Mouse (Mus musculus): Measurements from ENCODE around the gene B4galnt4.
"Not testable (repeated sequence)": the region's sequence is repeated elsewhere in the genome, so short reads cannot be mapped to it uniquely, and the experiment has no call there.

The B4galnt4 gene

DNA sequence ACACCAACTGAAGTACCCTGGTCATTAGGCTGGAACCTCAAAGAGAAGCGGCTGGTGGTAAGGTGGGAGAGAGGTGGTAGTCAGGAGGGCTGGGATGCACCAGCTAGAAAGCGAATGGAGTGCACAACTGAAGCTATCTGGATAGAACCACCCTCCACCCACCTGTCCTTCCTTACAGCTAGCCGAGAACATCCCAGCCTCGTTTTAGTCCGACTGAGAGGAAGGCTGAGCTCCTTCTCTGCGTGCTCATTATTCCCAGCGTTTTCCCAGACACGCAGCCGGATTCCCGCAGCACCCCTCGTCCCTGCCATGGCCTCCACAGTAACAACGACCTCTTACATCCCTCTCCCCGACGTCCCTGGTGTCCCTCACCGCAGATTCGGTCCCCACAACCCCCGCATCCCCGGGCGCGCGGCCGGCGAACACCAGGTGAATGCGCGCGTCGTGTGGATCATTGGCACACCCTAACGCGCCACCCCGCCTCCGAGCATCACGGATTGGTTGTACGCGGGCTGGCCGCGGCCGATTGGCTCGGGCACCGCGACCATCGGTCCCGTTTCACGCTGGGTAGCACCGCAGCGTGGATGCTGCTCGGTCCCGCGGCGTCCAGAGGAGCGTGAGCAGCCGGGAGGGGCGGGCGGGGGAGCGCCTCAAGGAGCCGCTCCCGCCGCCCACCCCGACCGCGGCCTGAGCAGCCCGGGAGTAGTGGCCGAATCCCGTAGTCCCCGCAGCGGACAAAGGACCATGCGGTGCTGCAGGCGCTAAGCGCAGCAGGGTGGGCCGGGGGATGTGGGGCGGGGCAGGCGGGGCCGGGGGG lies at the start of gene B4galnt4:
Gene B4galnt4, plus strand, starts transcription at position 679 of the 817 bp plus-strand sequence.
- peak in 1 of 2 experiments; percentile 29 for DNase-seq

DNA sequence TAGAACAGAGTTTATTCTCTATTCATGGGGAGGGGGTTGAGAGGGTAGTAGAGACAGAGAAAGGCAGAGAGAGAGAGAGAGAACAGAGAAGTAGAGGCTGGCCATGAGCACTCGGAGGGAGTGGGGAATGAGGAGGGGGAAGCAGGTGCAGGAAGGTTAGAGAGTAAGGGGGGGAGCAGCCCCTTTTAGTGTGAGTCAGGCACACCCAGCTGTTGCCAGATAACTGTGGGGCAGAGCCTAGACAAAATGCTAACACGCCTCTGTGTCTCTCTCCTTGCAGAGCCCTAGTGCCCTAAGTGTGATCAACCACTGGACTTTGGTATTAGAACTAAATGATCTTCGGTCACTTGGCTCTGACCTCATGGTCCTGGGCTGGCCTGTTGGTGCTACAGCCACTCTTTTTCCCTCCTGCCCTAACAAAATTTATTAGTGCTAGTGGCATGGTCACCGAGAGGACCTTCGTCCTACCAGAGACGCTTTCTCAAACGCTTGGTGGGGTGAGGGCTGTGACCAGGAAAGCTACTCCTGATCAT lies 49.6 kb upstream of the B4galnt4 start:
- no peak for DNase-seq

GRCm38 (mm10) chr7:141016707-141017697 lies 43.9 kb upstream of the B4galnt4 start:
- no peak for DNase-seq

GRCm38 (mm10) chr7:141017824-141018223 lies 43.1 kb upstream of the B4galnt4 start, which contains the start of gene Ifitm6:
Gene Ifitm6 (minus strand): TSS chr7:141017924.
- not testable (repeated sequence) for DNase-seq

DNA sequence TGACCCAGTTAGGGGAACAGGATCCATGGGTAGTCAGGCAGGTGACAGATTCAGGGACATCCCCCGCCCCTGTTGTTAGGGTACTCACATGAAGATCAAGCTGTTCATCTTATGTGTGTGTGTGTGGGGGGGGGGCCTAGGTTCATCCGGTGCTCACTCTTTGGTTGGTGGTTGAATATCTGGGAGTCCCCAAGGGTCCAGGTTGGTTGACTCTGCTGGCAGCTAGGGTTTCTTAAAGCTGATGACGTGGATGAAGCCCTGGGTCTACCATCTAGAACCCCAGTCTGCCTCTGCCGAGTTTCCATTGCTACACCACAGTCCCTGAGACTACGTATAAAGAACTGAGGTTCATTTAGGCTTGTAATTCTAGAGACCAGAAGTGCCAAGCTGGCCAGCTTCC lies 41.9 kb upstream of the B4galnt4 start:
- no peak for DNase-seq

GRCm38 (mm10) chr7:141021489-141022449 lies 39.1 kb upstream of the B4galnt4 start:
- DNase-seq = no peak

- no peak for DNase-seq
These were observed 35.8 kb upstream of the B4galnt4 start for GRCm38 (mm10) chr7:141024865-141025838.

DNA sequence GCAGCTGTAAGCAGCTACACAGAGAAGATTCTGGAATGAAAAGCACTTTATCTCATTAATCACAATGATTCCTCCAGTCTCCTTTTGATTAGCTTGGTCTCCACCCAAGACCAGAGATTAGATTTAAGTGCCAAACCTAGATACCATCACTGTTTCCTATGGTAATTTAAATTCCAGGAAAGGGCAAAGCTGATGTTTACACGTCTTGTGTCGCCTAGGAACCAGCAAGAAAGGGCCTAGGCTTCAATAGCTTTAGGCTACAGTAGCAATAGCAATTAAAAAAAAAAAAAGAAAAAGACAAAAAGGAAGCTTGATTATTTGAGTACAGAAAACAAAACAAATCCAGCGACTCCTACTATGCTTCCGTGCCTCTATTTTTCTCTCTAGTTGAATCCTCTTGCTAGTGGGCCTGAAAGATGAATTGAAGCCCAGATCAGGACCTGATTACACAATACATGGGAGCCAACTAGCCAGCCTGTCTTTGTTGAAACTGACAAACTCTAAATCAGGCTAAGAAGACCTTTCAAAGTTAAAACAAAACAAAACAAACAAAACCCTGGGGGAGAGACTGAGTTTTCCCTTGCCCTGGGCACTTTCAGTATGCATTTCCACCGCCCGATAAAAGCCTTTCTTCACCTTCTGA lies 34.7 kb upstream of the B4galnt4 start:
- DNase-seq = no peak

DNA sequence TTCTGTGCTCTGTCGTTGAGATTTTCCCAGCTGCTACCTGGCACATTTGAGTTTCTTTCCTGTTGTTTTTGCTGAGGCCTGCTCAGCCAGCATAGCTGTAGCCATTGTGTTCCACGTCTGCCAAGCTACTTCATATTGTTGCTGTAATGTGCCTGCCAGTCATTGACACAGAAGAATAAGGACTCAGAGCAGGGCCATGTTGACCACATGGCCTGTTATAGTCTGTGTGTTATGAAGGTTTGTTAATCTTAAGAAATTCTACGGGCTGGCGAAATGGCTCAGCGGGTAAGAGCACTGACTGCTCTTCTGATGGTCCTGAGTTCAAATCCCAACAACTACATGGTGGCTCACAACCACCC lies 34.2 kb upstream of the B4galnt4 start:
- DNase-seq = no peak

- no peak for DNase-seq
These were observed 32.1 kb upstream of the B4galnt4 start, which contains the start of gene Gm17387 for GRCm38 (mm10) chr7:141028831-141029230. Gene Gm17387 (plus strand): TSS chr7:141029131.

GRCm38 (mm10) chr7:141030390-141030789 lies 30.5 kb upstream of the B4galnt4 start:
- no peak for DNase-seq

GRCm38 (mm10) chr7:141032458-141033167 lies 28.3 kb upstream of the B4galnt4 start:
- no peak for DNase-seq

- not testable (repeated sequence) for DNase-seq
These were observed 24.3 kb upstream of the B4galnt4 start for GRCm38 (mm10) chr7:141036624-141037023.

GRCm38 (mm10) chr7:141038090-141039032 lies 22.5 kb upstream of the B4galnt4 start:
- no peak for DNase-seq

GRCm38 (mm10) chr7:141039386-141040107 lies 21.4 kb upstream of the B4galnt4 start:
- no peak for DNase-seq

- DNase-seq = no peak
These were observed 19.9 kb upstream of the B4galnt4 start for GRCm38 (mm10) chr7:141040867-141041606.

GRCm38 (mm10) chr7:141041661-141042060 lies 19.2 kb upstream of the B4galnt4 start:
- DNase-seq = no peak
